Mouse (Mus musculus) CH12.LX (cell line): ENCODE results near the gene Wfikkn1. TPM values are rescaled to one million over a fixed set of nuclear protein-coding genes. Genes with fewer than 3 reads are reported as not detected.

Experiments
- DNase-seq: peaks from one replicate; pipeline ENCODE4 v3.0.0-alpha.2; 2013; ENCODE audit errors: extremely low read depth
- H3K27ac ChIP-seq: 2 replicates; pipeline ENCODE4 v1.5.1; 2012; ENCODE audit warnings: low read depth, mild to moderate bottlenecking, control low read depth, moderate library complexity; ENCODE audit not compliant: insufficient read depth
- H3K27me3 ChIP-seq: replicated peaks from 2 replicates; pipeline ENCODE3; 2012; ENCODE audit warnings: inconsistent platforms
- H3K36me3 ChIP-seq, 2 experiments: replicated peaks in 1 of 2; 2 replicates each; pipeline versions ENCODE3 to v1.6.1; 2012; ENCODE audit warnings: inconsistent platforms in 1 of 2, low read length in 1 of 2, mild to moderate bottlenecking in 1 of 2, mixed read lengths in 1 of 2, moderate library complexity in 1 of 2; ENCODE audit not compliant: control insufficient read depth in 1 of 2, insufficient read depth in 1 of 2
- H3K4me1 ChIP-seq, 2 experiments: 2 replicates each; pipeline ENCODE4 v1.6.1; 2012; ENCODE audit warnings: inconsistent platforms in 1 of 2, moderate library complexity in 1 of 2; ENCODE audit not compliant: insufficient read depth in 2 of 2, control insufficient read depth in 1 of 2
- H3K4me2 ChIP-seq: 2 replicates; pipeline ENCODE4 v1.6.1; 2012; ENCODE audit warnings: low read depth, mild to moderate bottlenecking, control low read depth; ENCODE audit not compliant: poor library complexity, insufficient read depth, severe bottlenecking
- H3K4me3 ChIP-seq, 3 experiments: fragments of 150-350 bp in 1 of 3; sonication (generic) in 1 of 3; replicated peaks in 1 of 3; 2 replicates each; pipeline versions ENCODE3 to v1.5.1; 2011 to 2012; ENCODE audit warnings: low read depth in 2 of 3, low read length in 2 of 3, mild to moderate bottlenecking in 2 of 3, moderate library complexity in 2 of 3, control low read depth in 1 of 3, improper control_type of control experiment in 1 of 3, inconsistent platforms in 1 of 3, mixed read lengths in 1 of 3; ENCODE audit not compliant: poor library complexity in 1 of 3
- H3K79me2 ChIP-seq: replicated peaks from 2 replicates; pipeline ENCODE4 v1.6.1; 2012; ENCODE audit warnings: mild to moderate bottlenecking, moderate library complexity; ENCODE audit not compliant: control insufficient read depth, poor library complexity, insufficient read depth, severe bottlenecking; ENCODE audit errors: extremely low read depth
- H3K9ac ChIP-seq: 2 replicates; pipeline ENCODE4 v1.6.1; 2012; ENCODE audit warnings: low read depth, mild to moderate bottlenecking, control low read depth, moderate library complexity; ENCODE audit not compliant: insufficient read depth
- H3K9me3 ChIP-seq: replicated peaks from 2 replicates; pipeline ENCODE3; 2012; ENCODE audit warnings: low read length, inconsistent platforms, mixed read lengths
- CHD2 ChIP-seq: IDR thresholded peaks from 2 replicates; pipeline ENCODE4 v1.6.1; 2011; ENCODE audit warnings: low read length, improper control_type of control experiment
- CTCF ChIP-seq, 2 experiments: IDR thresholded peaks in 1 of 2; conservative IDR thresholded peaks in 1 of 2; 2 replicates each; pipeline ENCODE4 v1.5.1; 2011 to 2012; ENCODE audit warnings: low read depth in 2 of 2, low read length in 2 of 2, improper control_type of control experiment in 1 of 2, inconsistent platforms in 1 of 2, mild to moderate bottlenecking in 1 of 2, moderate library complexity in 1 of 2
- E2F4 ChIP-seq: IDR thresholded peaks from 2 replicates; pipeline ENCODE4 v1.6.1; 2011; ENCODE audit warnings: low read depth, low read length, improper control_type of control experiment; ENCODE audit not compliant: insufficient replicate concordance
- ELF1 ChIP-seq: IDR thresholded peaks from 2 replicates; pipeline ENCODE4 v1.6.1; 2014; ENCODE audit warnings: low read depth, mild to moderate bottlenecking, inconsistent platforms, low read length, improper control_type of control experiment
- EP300 ChIP-seq: IDR thresholded peaks from 2 replicates; pipeline ENCODE4 v1.6.1; 2011; ENCODE audit warnings: low read length, improper control_type of control experiment
- ETS1 ChIP-seq: conservative IDR thresholded peaks from 2 replicates; pipeline ENCODE4 v1.6.1; 2012; ENCODE audit warnings: low read depth, mild to moderate bottlenecking, inconsistent platforms, low read length, improper control_type of control experiment, moderate library complexity
- HCFC1 ChIP-seq: IDR thresholded peaks from 2 replicates; pipeline ENCODE4 v1.6.1; 2012; ENCODE audit warnings: low read depth, mild to moderate bottlenecking, inconsistent platforms, low read length, improper control_type of control experiment
- IRF4 ChIP-seq: IDR thresholded peaks from 2 replicates; pipeline ENCODE4 v1.6.1; 2014; ENCODE audit warnings: low read depth, mild to moderate bottlenecking, inconsistent platforms, low read length, improper control_type of control experiment
- JUN ChIP-seq: IDR thresholded peaks from 2 replicates; pipeline ENCODE4 v1.6.1; 2011; ENCODE audit warnings: low read depth, mild to moderate bottlenecking, low read length, improper control_type of control experiment, moderate library complexity; ENCODE audit not compliant: insufficient read depth
- JUND ChIP-seq: conservative IDR thresholded peaks from 2 replicates; pipeline ENCODE4 v1.6.1; 2011; ENCODE audit warnings: low read depth, low read length, improper control_type of control experiment
- MAX ChIP-seq: IDR thresholded peaks from 2 replicates; pipeline ENCODE4 v1.6.1; 2011; ENCODE audit warnings: low read length, improper control_type of control experiment
- MEF2A ChIP-seq: IDR thresholded peaks from 2 replicates; pipeline ENCODE4 v1.6.1; 2014; ENCODE audit warnings: low read depth, mild to moderate bottlenecking, inconsistent platforms, low read length, improper control_type of control experiment, borderline replicate concordance
- MXI1 ChIP-seq: IDR thresholded peaks from 2 replicates; pipeline ENCODE4 v1.6.1; 2011; ENCODE audit warnings: mild to moderate bottlenecking, low read depth, low read length, improper control_type of control experiment
- NELFE ChIP-seq: IDR thresholded peaks from 2 replicates; pipeline ENCODE4 v1.6.1; 2011; ENCODE audit warnings: low read depth, low read length, improper control_type of control experiment
- NRF1 ChIP-seq: IDR thresholded peaks from 2 replicates; pipeline ENCODE4 v1.6.1; 2014; ENCODE audit warnings: low read depth, mild to moderate bottlenecking, inconsistent platforms, low read length, improper control_type of control experiment, moderate library complexity
- POLR2A ChIP-seq: IDR thresholded peaks from 2 replicates; pipeline ENCODE4 v1.6.1; 2011; ENCODE audit warnings: low read depth, mild to moderate bottlenecking, improper control_type of control experiment, low read length
- POLR2AphosphoS2 ChIP-seq: IDR thresholded peaks from 2 replicates; pipeline ENCODE4 v1.6.1; 2011; ENCODE audit warnings: low read depth, low read length, improper control_type of control experiment
- RAD21 ChIP-seq: IDR thresholded peaks from 2 replicates; pipeline ENCODE4 v1.6.1; 2011; ENCODE audit warnings: low read depth, mild to moderate bottlenecking, low read length, improper control_type of control experiment, moderate library complexity
- RCOR1 ChIP-seq: conservative IDR thresholded peaks from 2 replicates; pipeline ENCODE4 v1.6.1; 2012; ENCODE audit warnings: low read depth, mild to moderate bottlenecking, inconsistent platforms, low read length, improper control_type of control experiment
- SIN3A ChIP-seq: IDR thresholded peaks from 2 replicates; pipeline ENCODE4 v1.6.1; 2012; ENCODE audit warnings: low read length, improper control_type of control experiment, inconsistent platforms
- SMC3 ChIP-seq: IDR thresholded peaks from 2 replicates; pipeline ENCODE4 v1.6.1; 2011; ENCODE audit warnings: low read depth, low read length, improper control_type of control experiment
- TBP ChIP-seq: conservative IDR thresholded peaks from 2 replicates; pipeline ENCODE4 v1.6.1; 2011; ENCODE audit warnings: low read depth, low read length, improper control_type of control experiment
- TCF12 ChIP-seq: IDR thresholded peaks from 2 replicates; pipeline ENCODE4 v1.6.1; 2014; ENCODE audit warnings: low read depth, mild to moderate bottlenecking, inconsistent platforms, low read length, improper control_type of control experiment
- UBTF ChIP-seq: IDR thresholded peaks from 2 replicates; pipeline ENCODE4 v1.6.1; 2012; ENCODE audit warnings: low read depth, mild to moderate bottlenecking, inconsistent platforms, low read length, improper control_type of control experiment, moderate library complexity
- USF1 ChIP-seq: IDR thresholded peaks from 2 replicates; pipeline ENCODE4 v1.6.1; 2014; ENCODE audit warnings: low read depth, mild to moderate bottlenecking, inconsistent platforms, low read length, improper control_type of control experiment
- USF2 ChIP-seq: conservative IDR thresholded peaks from 2 replicates; pipeline ENCODE4 v1.6.1; 2011; ENCODE audit warnings: low read depth, low read length, improper control_type of control experiment
- ZC3H11A ChIP-seq: IDR thresholded peaks from 2 replicates; pipeline ENCODE4 v1.6.1; 2012; ENCODE audit warnings: low read depth, mild to moderate bottlenecking, inconsistent platforms, low read length, improper control_type of control experiment
- ZKSCAN1 ChIP-seq: IDR thresholded peaks from 2 replicates; pipeline ENCODE4 v1.6.1; 2012; ENCODE audit warnings: low read depth, inconsistent platforms, low read length, improper control_type of control experiment, borderline replicate concordance
- ZMIZ1 ChIP-seq: IDR thresholded peaks from 2 replicates; pipeline ENCODE4 v1.6.1; 2012; ENCODE audit warnings: low read depth, mild to moderate bottlenecking, inconsistent platforms, low read length, improper control_type of control experiment
- ZNF384 ChIP-seq: IDR thresholded peaks from 2 replicates; pipeline ENCODE4 v1.6.1; 2012; ENCODE audit warnings: low read depth, low read length, improper control_type of control experiment, inconsistent platforms
- dilution Hi-C: fragments of 300-500 bp; cut with MboI; formaldehyde crosslinking; loops from 2 replicates; pipeline ENCODE4 v1.14.3; 2020; ENCODE audit warnings: low sequenced_read_pairs; ENCODE audit not compliant: extremely low pct_unique_long_range_greater_than_20kb, extremely low pct_ligation_motif_present
- in situ Hi-C: fragments of 300-500 bp; cut with MboI; formaldehyde crosslinking; loops from 3 replicates; pipeline ENCODE4 v1.14.3; 2019; ENCODE audit warnings: low sequenced_read_pairs, low pct_ligation_motif_present, low pct_unique_long_range_greater_than_20kb, mixed read lengths
- polyA plus RNA-seq: library from polyadenylated mRNA; unstranded; fragments of >175 nt; gene quantifications from 2 replicates; pipeline ENCODE4 v1.2.1, GENCODE M21; 2012; ENCODE audit warnings: low read depth; ENCODE audit not compliant: insufficient read length
- total RNA-seq, 2 experiments: library from RNA; depleted of rRNA; stranded (reverse); fragments of 300-350 nt in 1 of 2; fragments of >200 nt in 1 of 2; gene quantifications; 2 replicates each; pipeline ENCODE4 v1.2.3; 2012 to 2014

Wfikkn1 gene
- total and polyA plus RNA-seq, 3 experiments, result 0.34 to 0.69 TPM; not detected in 1

DNA sequence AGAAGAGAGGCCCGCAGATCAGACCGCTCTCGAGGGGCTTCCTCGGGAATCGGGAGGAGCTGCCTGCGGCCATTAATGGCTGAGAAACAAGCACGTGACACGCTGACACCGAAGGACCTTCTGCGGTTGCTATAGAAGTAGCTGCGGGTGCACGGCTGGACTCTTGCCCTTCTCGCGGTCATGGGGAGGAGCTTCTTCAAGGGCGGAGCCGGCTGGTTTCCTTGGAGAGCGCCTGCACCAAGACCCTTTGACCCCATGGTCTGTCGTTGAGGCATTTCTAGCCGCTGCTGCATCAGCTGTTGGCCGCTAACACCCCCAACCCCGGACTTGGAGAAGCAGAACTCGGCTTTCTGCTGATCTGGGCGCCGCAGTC, 47.4 kb downstream of the Wfikkn1 start, which contains the start of gene Stub1:
TSS of gene Stub1 (minus strand) at position 114 of the 373 bp plus-strand sequence.
- H3K27ac ChIP-seq, result peak within 1 kb of the TSS; percentile 47
- peaks cover 14% of the 10 kb centered on the region for H3K79me2 ChIP-seq
- H3K36me3 ChIP-seq, result peaks cover 53 to 77% of the 10 kb centered on the region in 2 experiments
- in situ Hi-C loops (no loop called here), dilution Hi-C loops (no loop called here)
- H3K9me3 ChIP-seq, result no peaks in the 10 kb centered on the region
- peak within 1 kb of the TSS; percentile 71 to 81 (median 81) for H3K4me3 ChIP-seq
- peak within 1 kb of the TSS; percentile 85 for H3K4me2 ChIP-seq
- H3K27me3 ChIP-seq, result no peaks in the 10 kb centered on the region
- H3K9ac ChIP-seq, result peak within 1 kb of the TSS; percentile 90
- TF ChIP-seq CTCF (conservative IDR thresholded peaks at IDR 0.05 in 1 of 2, IDR thresholded peaks at IDR 0.05 in 1 of 2; ENCODE audit: low read depth in 2 of 2, low read length in 2 of 2) (no peak), CHD2 (0 out of 2 replicates have a peak, but pooled peaks have one; percentile 5), POLR2AphosphoS2 (0 out of 2 replicates have a peak, but pooled peaks have one; percentile 5)
- DNase-seq, result peak; percentile 58
- peaks cover 18 to 42% of the 10 kb centered on the region in 2 experiments for H3K4me1 ChIP-seq

DNA sequence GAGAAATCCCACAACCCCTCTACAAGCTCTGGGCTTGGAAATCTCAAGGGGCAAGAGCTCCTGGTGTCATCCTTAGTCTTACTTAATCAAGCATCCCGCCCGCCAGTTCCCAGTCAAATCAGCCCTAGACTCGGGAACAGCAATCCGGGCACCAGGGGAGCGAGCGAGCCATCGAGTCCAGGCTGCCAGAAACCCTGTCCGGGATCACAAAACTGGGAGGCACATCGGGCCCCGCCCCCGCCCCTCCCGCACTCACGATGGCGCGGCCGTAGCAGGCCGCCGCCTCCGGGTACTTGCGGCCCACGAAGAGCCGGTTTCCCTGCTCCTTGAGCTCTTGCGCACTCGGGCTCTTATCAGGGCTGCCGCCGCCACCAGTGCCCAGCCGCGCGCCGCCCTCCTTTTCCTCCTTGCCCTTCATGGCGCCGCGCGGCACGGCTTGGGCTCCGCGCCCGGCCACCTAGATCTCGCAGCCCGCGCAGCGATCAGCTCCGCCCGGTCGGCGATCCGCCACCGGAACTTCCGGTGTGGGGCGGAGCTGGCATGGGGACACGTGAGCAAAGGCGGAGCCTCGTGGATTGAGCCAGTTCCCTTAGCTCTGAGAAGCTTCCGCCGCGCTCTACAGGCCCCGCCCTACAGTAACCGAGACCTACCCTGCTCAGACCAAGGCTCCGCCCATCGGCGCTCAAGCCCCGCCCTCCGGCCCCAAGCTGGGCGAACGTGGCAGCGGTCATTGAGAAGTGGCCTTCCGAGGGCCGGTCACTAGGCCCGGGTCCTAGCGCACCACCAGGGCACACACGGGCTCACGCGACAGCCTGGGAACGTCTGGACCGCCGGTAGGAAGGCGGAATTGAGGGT, 48.0 kb downstream of the Wfikkn1 start:
- H3K9me3 ChIP-seq, result no peaks in the 10 kb centered on the region
- H3K36me3 ChIP-seq, result peaks cover 53 to 77% of the 10 kb centered on the region in 2 experiments
- in situ Hi-C loops (no loop called here), dilution Hi-C loops (no loop called here)
- peak; percentile 99 for DNase-seq
- peak overlapping the region; percentile 90 for H3K9ac ChIP-seq
- peaks cover 21 to 45% of the 10 kb centered on the region in 2 experiments for H3K4me1 ChIP-seq
- peak overlapping the region; percentile 71 to 81 (median 81) for H3K4me3 ChIP-seq
- peak overlapping the region; percentile 47 for H3K27ac ChIP-seq
- H3K27me3 ChIP-seq, result no peaks in the 10 kb centered on the region
- H3K79me2 ChIP-seq, result peaks cover 14% of the 10 kb centered on the region
- H3K4me2 ChIP-seq, result peak overlapping the region; percentile 85
- TF ChIP-seq POLR2A, result peak; percentile 90
- no peak for TF ChIP-seq JUND
- no peak for TF ChIP-seq RAD21
- TF ChIP-seq ZC3H11A, result no peak
- peak; percentile 92; the same call in 1 of the 2 replicates for TF ChIP-seq POLR2AphosphoS2
- TF ChIP-seq EP300, result no peak
- peak; percentile 88 for TF ChIP-seq SIN3A
- TF ChIP-seq USF1, result peak; percentile 92
- no peak for TF ChIP-seq SMC3
- no peak for TF ChIP-seq CTCF (conservative IDR thresholded peaks at IDR 0.05 in 1 of 2, IDR thresholded peaks at IDR 0.05 in 1 of 2; ENCODE audit: low read depth in 2 of 2, low read length in 2 of 2)
- peak; percentile 82 for TF ChIP-seq NELFE
- TF ChIP-seq RCOR1, result no peak
- no peak for TF ChIP-seq ZNF384
- TF ChIP-seq UBTF, result peak; percentile 76; the same call in 1 of the 2 replicates
- no peak for TF ChIP-seq ZKSCAN1
- TF ChIP-seq NRF1, result peak; percentile 41; the same call in 1 of the 2 replicates
- peak; percentile 86 for TF ChIP-seq MAX
- TF ChIP-seq TCF12, result peak; percentile 59
- peak; percentile 87 for TF ChIP-seq USF2
- peak; percentile 90 for TF ChIP-seq ZMIZ1
- TF ChIP-seq JUN, result no peak
- peak; percentile 41; the same call in 1 of the 2 replicates for TF ChIP-seq MEF2A
- TF ChIP-seq ELF1, result peak; percentile 89
- no peak for TF ChIP-seq E2F4
- no peak for TF ChIP-seq ETS1
- TF ChIP-seq IRF4, result peak; percentile 17; the same call in 1 of the 2 replicates
- TF ChIP-seq MXI1, result peak; percentile 91
- TF ChIP-seq TBP, result no peak; the same call in 1 of the 2 replicates
- peak; percentile 80 for TF ChIP-seq HCFC1
